Mouse (Mus musculus) left cerebral cortex, adult 2 months (tissue): ENCODE results near the gene Rassf2. TPM values are rescaled to one million over a fixed set of nuclear protein-coding genes. Genes with fewer than 3 reads are reported as not detected.
A peak's percentile ranks its signal among the peaks of the same experiment; 100 is the strongest.

Experiments
- DNase-seq, 2 experiments: peaks; one replicate each; pipeline ENCODE4 v3.0.0; 2021 to 2022; ENCODE audit warnings: low spot score in 2 of 2, mixed read lengths in 1 of 2; ENCODE audit errors: extremely low spot score in 1 of 2
- H3K27ac ChIP-seq: fragments of 200-600 bp; 2 replicates; pipeline ENCODE4 v1.8.1; 2022
- H3K4me3 ChIP-seq: fragments of 200-600 bp; 2 replicates; pipeline ENCODE4 v1.8.1; 2022
- CTCF ChIP-seq: fragments of 200-600 bp; IDR thresholded peaks from 2 replicates; pipeline ENCODE4 v1.8.1; 2022; ENCODE audit warnings: antibody characterized with exemption, mild to moderate bottlenecking, moderate library complexity
- intact Hi-C: fragments of 180-260 bp; cut with DNase I; formaldehyde crosslinking; loops from one replicate; pipeline ENCODE4 v1.15.1; 2025
- total RNA-seq, 2 experiments: library from RNA; stranded (reverse); gene quantifications; 2 replicates each; pipeline ENCODE4 v1.2.3; 2021

The Rassf2 gene
- total RNA-seq, 2 experiments from 2014 or later = 39.2 to 41.2 TPM

- no peak for DNase-seq
- TF ChIP-seq CTCF = no peak
- H3K27ac ChIP-seq = no peak overlapping the region
- intact Hi-C loops = loop anchor here (10.0 kb wide), 1 partner anchor 225 kb away; no protein-coding TSS in a partner anchor
- H3K4me3 ChIP-seq = no peak overlapping the region
These were observed 19.9 kb upstream of the Rassf2 start for GRCm38 (mm10) chr2:132049921-132050320.

- intact Hi-C loops = no loop called here
- DNase-seq = no peak
- no peak overlapping the region for H3K27ac ChIP-seq
These were observed 19.4 kb upstream of the Rassf2 start for GRCm38 (mm10) chr2:132049491-132049890.

GRCm38 (mm10) chr2:132048143-132048772 is 18.2 kb upstream of the Rassf2 start:
- intact Hi-C loops = no loop called here
- no peak for DNase-seq
- Histone ChIP-seq H3K4me3 (no peak overlapping the region), H3K27ac (no peak overlapping the region)
- TF ChIP-seq CTCF = no peak

More at GRCm38 (mm10) chr2:132049491-132049890, 19.4 kb upstream of the Rassf2 start:
- H3K4me3 ChIP-seq = no peak overlapping the region
- TF ChIP-seq CTCF = no peak

GRCm38 (mm10) chr2:132047364-132047763 is 17.3 kb upstream of the Rassf2 start:
- intact Hi-C loops = no loop called here
- no peak for DNase-seq
- no peak overlapping the region for H3K4me3 ChIP-seq
- no peak overlapping the region for H3K27ac ChIP-seq
- TF ChIP-seq CTCF = no peak

- intact Hi-C loops = no loop called here
- Histone ChIP-seq H3K4me3 (no peak overlapping the region), H3K27ac (no peak overlapping the region)
- TF ChIP-seq CTCF = no peak
- no peak for DNase-seq
These were observed 16.6 kb upstream of the Rassf2 start for GRCm38 (mm10) chr2:132046659-132047058.

- no peak overlapping the region for H3K4me3 ChIP-seq
- TF ChIP-seq CTCF = no peak
- intact Hi-C loops = no loop called here
- H3K27ac ChIP-seq = peak overlapping the region; percentile 69
- no peak for DNase-seq
These were observed 14.5 kb upstream of the Rassf2 start for GRCm38 (mm10) chr2:132044320-132045274.

- no peak for TF ChIP-seq CTCF
- intact Hi-C loops = no loop called here
- Histone ChIP-seq H3K27ac (peak overlapping the region; percentile 69), H3K4me3 (no peak overlapping the region)
- DNase-seq = peak; percentile 44 to 62
These were observed 13.1 kb upstream of the Rassf2 start for GRCm38 (mm10) chr2:132043101-132043621.

GRCm38 (mm10) chr2:132039894-132040293 is 9.8 kb upstream of the Rassf2 start:
- DNase-seq = no peak
- H3K4me3 ChIP-seq = no peak overlapping the region
- intact Hi-C loops = no loop called here
- no peak for TF ChIP-seq CTCF
- no peak overlapping the region for H3K27ac ChIP-seq

- intact Hi-C loops = no loop called here
- no peak for TF ChIP-seq CTCF
- no peak overlapping the region for H3K4me3 ChIP-seq
- H3K27ac ChIP-seq = no peak overlapping the region; the same call in 1 of the 2 replicates
- DNase-seq = no peak
These were observed 6.3 kb upstream of the Rassf2 start for GRCm38 (mm10) chr2:132036326-132036725.

- no peak for DNase-seq
- H3K4me3 ChIP-seq = no peak overlapping the region
- TF ChIP-seq CTCF = no peak
- intact Hi-C loops = no loop called here
- peak overlapping the region; percentile 67 for H3K27ac ChIP-seq
These were observed 5.4 kb upstream of the Rassf2 start for GRCm38 (mm10) chr2:132035470-132035835.

GRCm38 (mm10) chr2:132034590-132035469 is 4.8 kb upstream of the Rassf2 start:
- peak overlapping the region; percentile 67 for H3K27ac ChIP-seq

More at GRCm38 (mm10) chr2:132034590-132035469, 4.8 kb upstream of the Rassf2 start:
- TF ChIP-seq CTCF = no peak
- no peak for DNase-seq
- intact Hi-C loops = no loop called here
- no peak overlapping the region for H3K4me3 ChIP-seq
